Mouse (Mus musculus): ENCODE results near the gene AA986860.

The AA986860 gene

GRCm38 (mm10) chr1:130734852-130735251, 3.1 kb downstream of the AA986860 start:
- DNase-seq (ENCODE audit: low spot score in 2 of 2) = no peak

GRCm38 (mm10) chr1:130737411-130737881, 5.7 kb downstream of the AA986860 start:
- no peak for DNase-seq (ENCODE audit: low spot score in 2 of 2)

- DNase-seq (ENCODE audit: low spot score in 2 of 2) = no peak
Measured at GRCm38 (mm10) chr1:130737916-130738315, 6.1 kb downstream of the AA986860 start.

- DNase-seq (ENCODE audit: low spot score in 2 of 2) = no peak
Measured at GRCm38 (mm10) chr1:130738551-130739106, 6.9 kb downstream of the AA986860 start.

- no peak for DNase-seq (ENCODE audit: low spot score in 2 of 2)
Measured at GRCm38 (mm10) chr1:130739636-130740035, 7.9 kb downstream of the AA986860 start.

GRCm38 (mm10) chr1:130740227-130740648, 8.5 kb downstream of the AA986860 start:
- no peak for DNase-seq (ENCODE audit: low spot score in 2 of 2)

GRCm38 (mm10) chr1:130740781-130741720, 9.3 kb downstream of the AA986860 start:
- DNase-seq (ENCODE audit: low spot score in 2 of 2) = no peak

GRCm38 (mm10) chr1:130742201-130742600, 10.4 kb downstream of the AA986860 start:
- no peak for DNase-seq (ENCODE audit: low spot score in 2 of 2)

- DNase-seq (ENCODE audit: low spot score in 2 of 2) = no peak
Measured at GRCm38 (mm10) chr1:130743775-130744174, 12.0 kb downstream of the AA986860 start.

GRCm38 (mm10) chr1:130744217-130744616, 12.4 kb downstream of the AA986860 start:
- DNase-seq (ENCODE audit: low spot score in 2 of 2) = no peak

GRCm38 (mm10) chr1:130744961-130745360, 13.2 kb downstream of the AA986860 start:
- no peak for DNase-seq (ENCODE audit: low spot score in 2 of 2)

GRCm38 (mm10) chr1:130745591-130745990, 13.8 kb downstream of the AA986860 start:
- no peak for DNase-seq (ENCODE audit: low spot score in 2 of 2)

- no peak for DNase-seq (ENCODE audit: low spot score in 2 of 2)
Measured at GRCm38 (mm10) chr1:130746819-130747218, 15.0 kb downstream of the AA986860 start.

GRCm38 (mm10) chr1:130759689-130760088, 27.9 kb downstream of the AA986860 start:
- DNase-seq (ENCODE audit: low spot score in 2 of 2) = no peak

GRCm38 (mm10) chr1:130761597-130761996, 29.8 kb downstream of the AA986860 start:
- DNase-seq (ENCODE audit: low spot score in 2 of 2) = no peak

- DNase-seq (ENCODE audit: low spot score in 2 of 2) = no peak
Measured at GRCm38 (mm10) chr1:130762045-130762760, 30.4 kb downstream of the AA986860 start.

GRCm38 (mm10) chr1:130764027-130764461, 32.3 kb downstream of the AA986860 start:
- DNase-seq (ENCODE audit: low spot score in 2 of 2) = no peak

- DNase-seq (ENCODE audit: low spot score in 2 of 2) = no peak
Measured at GRCm38 (mm10) chr1:130767066-130767465, 35.3 kb downstream of the AA986860 start.

- no peak for DNase-seq (ENCODE audit: low spot score in 2 of 2)
Measured at GRCm38 (mm10) chr1:130769925-130770324, 38.1 kb downstream of the AA986860 start.

GRCm38 (mm10) chr1:130770487-130770886, 38.7 kb downstream of the AA986860 start:
- no peak for DNase-seq (ENCODE audit: low spot score in 2 of 2)

GRCm38 (mm10) chr1:130770981-130771494, 39.3 kb downstream of the AA986860 start:
- no peak for DNase-seq (ENCODE audit: low spot score in 2 of 2)

- no peak for DNase-seq (ENCODE audit: low spot score in 2 of 2)
Measured at GRCm38 (mm10) chr1:130775234-130775633, 43.5 kb downstream of the AA986860 start.

All from frontal cortex, postnatal 25 days (tissue).